Mouse (Mus musculus) heart, postnatal 0 days (tissue): ENCODE results near the gene Klk5. TPM values are rescaled to one million over a fixed set of nuclear protein-coding genes. Genes with fewer than 3 reads are reported as not detected.

Experiments
- ATAC-seq: fragments of 200-750 bp; cut with Nextera tagmentation; 2 replicates; pipeline ENCODE4 v1.8.0; 2017; ENCODE audit warnings: low read depth, moderate number of reproducible peaks, moderate library complexity; ENCODE audit not compliant: insufficient read depth
- DNase-seq: peaks from one replicate; pipeline ENCODE4 v3.0.0-alpha.2; 2016; ENCODE audit warnings: low spot score
- H3K27ac ChIP-seq: fragments of 300-500 bp; sonication (generic); 2 replicates; pipeline ENCODE4 v1.5.1; 2014; ENCODE audit warnings: low read depth, mild to moderate bottlenecking
- H3K27me3 ChIP-seq: fragments of 300-500 bp; sonication (generic); 2 replicates; pipeline ENCODE4 v1.6.1; 2014; ENCODE audit warnings: low read length, mixed read lengths; ENCODE audit not compliant: control insufficient read depth, insufficient read depth
- H3K36me3 ChIP-seq: fragments of 300-500 bp; sonication (generic); replicated peaks from 2 replicates; pipeline ENCODE4 v1.6.1; 2014; ENCODE audit warnings: low read length, mixed read lengths; ENCODE audit not compliant: control insufficient read depth, insufficient read depth
- H3K4me1 ChIP-seq: fragments of 300-500 bp; sonication (generic); 2 replicates; pipeline ENCODE4 v1.6.1; 2014; ENCODE audit warnings: antibody characterized with exemption; ENCODE audit not compliant: control insufficient read depth, insufficient read depth
- H3K4me2 ChIP-seq: fragments of 300-500 bp; sonication (generic); 2 replicates; pipeline ENCODE4 v1.6.1; 2014; ENCODE audit warnings: low read depth, mild to moderate bottlenecking, low read length, moderate library complexity
- H3K4me3 ChIP-seq: fragments of 300-500 bp; sonication (generic); 2 replicates; pipeline ENCODE4 v1.5.1; 2014; ENCODE audit warnings: low read depth, low read length
- H3K9ac ChIP-seq: fragments of 300-500 bp; sonication (generic); replicated peaks from 2 replicates; pipeline ENCODE4 v1.6.1; 2014; ENCODE audit warnings: low read depth, low read length, mixed read lengths
- H3K9me3 ChIP-seq: fragments of 300-500 bp; sonication (generic); replicated peaks from 2 replicates; pipeline ENCODE4 v1.6.1; 2016; ENCODE audit warnings: low read length; ENCODE audit not compliant: control insufficient read depth
- CTCF ChIP-seq: IDR thresholded peaks from 2 replicates; pipeline ENCODE4 v1.5.1; 2016; ENCODE audit warnings: antibody characterized with exemption, control low read depth, low read depth
- EP300 ChIP-seq: IDR thresholded peaks from 2 replicates; pipeline ENCODE4 v1.6.1; 2016; ENCODE audit warnings: antibody characterized with exemption, low read depth
- WGBS: fragments of 180-500 bp; shearing (Covaris S2); extraction: QIAGEN DNeasy Blood & Tissue Kit; methylation state at CpG from one replicate; pipeline ENCODE4 v1.1.7; 2014; 5-methylcytosine and 5-hydroxymethylcytosine counted together
- polyA plus RNA-seq: library from polyadenylated mRNA; unstranded; fragments of >200 nt; fragmentation: Nextera tagmentation; extraction: Ambion mirVana; gene quantifications from 2 replicates; pipeline ENCODE4 v1.2.1, GENCODE M21; 2015
- total RNA-seq: library from RNA; depleted of rRNA; stranded (reverse); fragments of >200 nt; gene quantifications from 2 replicates; pipeline ENCODE4 v1.2.3, GENCODE M21; 2014; ENCODE audit warnings: low replicate concordance

Klk5 gene
- total and polyA plus RNA-seq, 2 experiments from 2014 or later, result not detected

DNA sequence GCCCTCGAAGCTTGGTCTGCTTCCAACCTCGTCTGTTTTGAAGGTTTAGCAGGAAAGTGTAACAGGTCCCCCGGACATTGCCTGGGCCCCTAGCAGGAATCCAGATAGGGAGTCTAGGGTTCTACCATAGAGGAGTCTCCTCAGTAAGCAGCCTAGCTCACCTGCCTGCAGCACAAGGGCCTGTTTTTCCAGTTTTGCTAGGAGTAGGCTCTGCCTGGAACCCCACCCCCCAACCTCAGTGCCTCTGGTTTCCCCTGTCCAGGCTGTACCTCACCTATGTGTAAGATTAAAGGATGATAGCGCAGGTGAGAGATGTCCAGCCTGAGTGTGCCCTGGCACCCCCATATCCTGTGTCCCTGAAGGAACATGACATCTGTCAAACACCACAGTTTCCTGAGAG is 34.7 kb downstream of the Klk5 start:
- no peak overlapping the region for H3K4me3 ChIP-seq
- no peaks in the 10 kb centered on the region for H3K9me3 ChIP-seq
- H3K4me2 ChIP-seq, result no peak overlapping the region
- DNase-seq (no peak), ATAC-seq (no peak)
- no peaks in the 10 kb centered on the region for H3K4me1 ChIP-seq
- no peaks in the 10 kb centered on the region for H3K36me3 ChIP-seq
- H3K9ac ChIP-seq, result no peak overlapping the region
- whole genome bisulfite sequencing, result 68% methylated on average over 4 of the region's 4 CpGs
- H3K27me3 ChIP-seq, result peaks cover 3% of the 10 kb centered on the region; the same call in 1 of the 2 replicates
- TF ChIP-seq CTCF (no peak), EP300 (no peak)
- no peak overlapping the region for H3K27ac ChIP-seq

DNA sequence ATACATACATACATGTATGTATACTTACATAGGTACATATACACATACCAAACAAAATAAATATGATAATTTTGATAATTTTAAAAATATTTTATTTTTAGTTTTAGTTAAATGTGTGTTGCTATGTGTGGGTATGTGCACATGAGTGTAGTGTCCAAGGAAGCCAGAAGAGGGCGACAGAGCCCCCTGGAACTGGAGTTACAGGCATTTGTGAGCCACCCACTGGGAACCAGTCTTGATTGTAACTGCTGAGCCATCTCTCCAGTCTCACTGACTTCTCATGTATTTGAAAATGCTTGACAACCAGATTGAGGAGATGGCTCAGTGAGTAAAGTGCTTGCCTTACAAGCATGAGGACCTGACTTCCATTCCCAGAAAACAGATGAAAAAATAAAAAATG is 36.5 kb downstream of the Klk5 start:
- no peak overlapping the region for H3K4me2 ChIP-seq
- 33% methylated on average over 1 of the region's 1 CpGs for WGBS
- no peaks in the 10 kb centered on the region for H3K9me3 ChIP-seq

GRCm38 (mm10) chr7:43880912-43881311 is 39.1 kb downstream of the Klk5 start, which contains the start of gene Klk4:
Gene Klk4, plus strand, starts transcription at chr7:43881160.
- H3K9me3 ChIP-seq, result no peaks in the 10 kb centered on the region
- 0% methylated on average over 3 of the region's 3 CpGs for WGBS
- H3K27ac ChIP-seq, result no peak within 1 kb of the TSS
- no peak within 1 kb of the TSS for H3K4me3 ChIP-seq
- H3K36me3 ChIP-seq, result no peaks in the 10 kb centered on the region
- no peaks in the 10 kb centered on the region for H3K4me1 ChIP-seq
- ATAC-seq, result no peak
- TF ChIP-seq EP300 (no peak), CTCF (no peak)
- H3K4me2 ChIP-seq, result no peak within 1 kb of the TSS
- peaks cover 10% of the 10 kb centered on the region for H3K27me3 ChIP-seq
- DNase-seq, result no peak
- no peak within 1 kb of the TSS for H3K9ac ChIP-seq

More for the DNA sequence above, 36.5 kb downstream of the Klk5 start:
- Histone ChIP-seq H3K4me1 (no peaks in the 10 kb centered on the region), H3K27ac (no peak overlapping the region), H3K9ac (no peak overlapping the region), H3K36me3 (no peaks in the 10 kb centered on the region), H3K27me3 (peaks cover 3% of the 10 kb centered on the region; the same call in 1 of the 2 replicates), H3K4me3 (no peak overlapping the region)
- no peak for TF ChIP-seq CTCF
- TF ChIP-seq EP300, result no peak
- ATAC-seq (no peak), DNase-seq (no peak)

- Histone ChIP-seq H3K4me3 (no peak overlapping the region), H3K9me3 (no peaks in the 10 kb centered on the region), H3K36me3 (no peaks in the 10 kb centered on the region), H3K4me1 (no peaks in the 10 kb centered on the region), H3K27ac (no peak overlapping the region), H3K4me2 (no peak overlapping the region), H3K9ac (no peak overlapping the region), H3K27me3 (peaks cover 10% of the 10 kb centered on the region)
- 21% methylated on average over 4 of the region's 4 CpGs for WGBS
- no peak for TF ChIP-seq CTCF
- no peak for ATAC-seq
- DNase-seq, result no peak
Measured at GRCm38 (mm10) chr7:43882346-43882745, 40.6 kb downstream of the Klk5 start.

DNA sequence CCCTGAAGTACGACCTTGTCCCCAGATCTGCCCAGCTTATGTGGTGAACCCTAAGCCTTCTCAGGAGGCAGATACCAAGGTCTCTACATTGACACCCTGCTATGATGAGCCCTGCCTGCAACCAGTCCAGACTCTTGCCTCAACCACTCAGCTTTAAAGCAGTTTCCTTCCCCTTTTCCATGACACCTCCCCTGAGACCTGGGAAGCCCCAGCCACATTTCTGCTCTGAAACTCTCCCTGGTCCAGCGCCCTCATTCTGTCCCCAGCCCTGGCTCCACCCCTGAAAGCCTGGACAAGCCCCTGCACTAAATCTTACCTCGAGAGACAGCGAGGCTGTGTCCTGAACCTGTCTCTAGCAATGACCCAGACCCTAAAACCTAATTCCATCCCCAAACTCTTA is 41.0 kb downstream of the Klk5 start:
- Histone ChIP-seq H3K36me3 (no peaks in the 10 kb centered on the region), H3K4me1 (no peaks in the 10 kb centered on the region), H3K9me3 (no peaks in the 10 kb centered on the region), H3K4me2 (no peak overlapping the region), H3K4me3 (no peak overlapping the region), H3K27ac (no peak overlapping the region), H3K9ac (no peak overlapping the region), H3K27me3 (peaks cover 10% of the 10 kb centered on the region)
- ATAC-seq, result no peak
- WGBS, result 8% methylated on average over 4 of the region's 4 CpGs
- TF ChIP-seq CTCF (no peak), EP300 (no peak)
- DNase-seq, result no peak

DNA sequence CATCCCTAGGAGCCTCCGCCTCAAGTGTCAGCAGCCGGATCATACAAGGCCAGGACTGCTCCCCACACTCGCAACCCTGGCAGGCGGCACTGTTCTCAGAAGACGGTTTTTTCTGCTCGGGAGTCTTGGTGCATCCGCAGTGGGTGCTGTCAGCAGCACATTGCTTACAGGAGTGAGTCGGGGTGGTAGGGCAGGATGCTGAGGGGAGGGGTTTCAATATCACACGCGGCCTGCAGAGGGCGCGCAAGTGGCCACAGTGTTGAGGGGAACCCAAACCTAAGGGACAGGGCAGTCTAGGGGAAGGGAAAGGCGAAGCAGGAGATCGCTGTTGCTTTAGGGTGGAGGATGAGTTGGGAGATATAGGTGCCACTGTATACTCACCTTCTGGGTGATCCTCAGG is 41.8 kb downstream of the Klk5 start:
- Histone ChIP-seq H3K9me3 (no peaks in the 10 kb centered on the region), H3K36me3 (no peaks in the 10 kb centered on the region), H3K27me3 (peaks cover 10% of the 10 kb centered on the region), H3K9ac (no peak overlapping the region), H3K4me2 (peak overlapping the region; percentile 18; the same call in 1 of the 2 replicates), H3K27ac (no peak overlapping the region), H3K4me1 (no peaks in the 10 kb centered on the region), H3K4me3 (no peak overlapping the region)
- DNase-seq, result no peak
- peak; percentile 53 for TF ChIP-seq CTCF
- TF ChIP-seq EP300, result no peak
- 10% methylated on average over 14 of the region's 14 CpGs for WGBS
- 0 out of 2 replicates have a peak, but pooled peaks have one; percentile 6 for ATAC-seq
